Mouse (Mus musculus) limb, embryonic 12.5 days (tissue): ENCODE measurements around the gene Lmbrd1. TPM values are rescaled to one million over a fixed set of nuclear protein-coding genes. Genes with fewer than 3 reads are reported as not detected.
"Not testable (repeated sequence)": the region's sequence is repeated elsewhere in the genome, so short reads cannot be mapped to it uniquely, and the experiment has no call there.

ENCODE experiments used
- ATAC-seq: fragments of 200-750 bp; cut with Nextera tagmentation; 2 replicates; pipeline ENCODE4 v1.8.0; 2017; ENCODE audit warnings: low read depth, moderate TSS enrichment; ENCODE audit not compliant: insufficient number of reproducible peaks, insufficient read depth, low FRiP score, low TSS enrichment
- H3K27ac ChIP-seq: fragments of 300-500 bp; sonication (generic); 2 replicates; pipeline ENCODE4 v1.5.1; 2016; ENCODE audit warnings: mild to moderate bottlenecking, moderate library complexity
- H3K27me3 ChIP-seq: fragments of 300-500 bp; sonication (generic); 2 replicates; pipeline ENCODE4 v1.6.1; 2016; ENCODE audit warnings: mild to moderate bottlenecking, moderate library complexity
- H3K36me3 ChIP-seq: fragments of 300-500 bp; sonication (generic); 2 replicates; pipeline ENCODE4 v1.6.1; 2016; ENCODE audit warnings: mild to moderate bottlenecking, moderate library complexity
- H3K4me1 ChIP-seq: fragments of 300-500 bp; sonication (generic); replicated peaks from 2 replicates; pipeline ENCODE4 v1.6.1; 2016
- H3K4me2 ChIP-seq: fragments of 300-500 bp; sonication (generic); 2 replicates; pipeline ENCODE4 v1.6.1; 2016; ENCODE audit warnings: mild to moderate bottlenecking, moderate library complexity
- H3K4me3 ChIP-seq: fragments of 300-500 bp; sonication (generic); replicated peaks from 2 replicates; pipeline ENCODE4 v1.5.1; 2016; ENCODE audit warnings: mild to moderate bottlenecking
- H3K9ac ChIP-seq: fragments of 300-500 bp; sonication (generic); replicated peaks from 2 replicates; pipeline ENCODE4 v1.6.1; 2016; ENCODE audit warnings: mild to moderate bottlenecking, moderate library complexity
- H3K9me3 ChIP-seq: fragments of 300-500 bp; sonication (generic); 2 replicates; pipeline ENCODE4 v1.6.1; 2016; ENCODE audit warnings: mild to moderate bottlenecking, moderate library complexity
- WGBS: fragments of 180-500 bp; shearing (Covaris S2); methylation state at CpG from one replicate; pipeline ENCODE4 v1.1.7; 2016; 5-methylcytosine and 5-hydroxymethylcytosine counted together
- polyA plus RNA-seq: library from polyadenylated mRNA; unstranded; fragments of >200 nt; fragmentation: Nextera tagmentation; extraction: Ambion mirVana; gene quantifications from 2 replicates; pipeline ENCODE4 v1.2.1, GENCODE M21; 2016

The Lmbrd1 gene
- 25.2 and 31.3 TPM in 2 replicates for polyA plus RNA-seq

GRCm38 (mm10) chr1:24678205-24678917 is at the start of gene Lmbrd1:
Gene Lmbrd1, plus strand, starts transcription at chr1:24678630.
- Histone ChIP-seq H3K36me3 (no peaks in the 10 kb centered on the region), H3K27ac (peak within 1 kb of the TSS; percentile 59; the same call in 1 of the 2 replicates), H3K9ac (peak within 1 kb of the TSS; percentile 79), H3K9me3 (no peaks in the 10 kb centered on the region), H3K4me2 (peak within 1 kb of the TSS; percentile 65), H3K4me1 (0 out of 2 replicates have a peak, but pooled peaks cover 6% of the 10 kb centered on the region), H3K27me3 (no peaks in the 10 kb centered on the region), H3K4me3 (peak within 1 kb of the TSS; percentile 71)
- ATAC-seq = peak; percentile 90
- WGBS = 2% methylated on average over 49 of the region's 54 CpGs

GRCm38 (mm10) chr1:24633553-24634132 is 44.8 kb upstream of the Lmbrd1 start:
- ATAC-seq = no peak
- Histone ChIP-seq H3K36me3 (no peaks in the 10 kb centered on the region), H3K4me3 (no peak overlapping the region), H3K4me1 (no peaks in the 10 kb centered on the region), H3K4me2 (peak overlapping the region; percentile 13; the same call in 1 of the 2 replicates), H3K27me3 (no peaks in the 10 kb centered on the region), H3K9ac (no peak overlapping the region), H3K27ac (no peak overlapping the region), H3K9me3 (no peaks in the 10 kb centered on the region)
- whole genome bisulfite sequencing = 35% methylated on average over 14 of the region's 14 CpGs

GRCm38 (mm10) chr1:24650100-24650499 is 28.3 kb upstream of the Lmbrd1 start:
- Histone ChIP-seq H3K36me3 (no peaks in the 10 kb centered on the region), H3K4me1 (no peaks in the 10 kb centered on the region), H3K27me3 (no peaks in the 10 kb centered on the region), H3K27ac (no peak overlapping the region), H3K4me3 (no peak overlapping the region), H3K9me3 (no peaks in the 10 kb centered on the region), H3K9ac (no peak overlapping the region), H3K4me2 (no peak overlapping the region)
- ATAC-seq = no peak
- 45% methylated on average over 2 of the region's 2 CpGs for WGBS

- H3K4me3 ChIP-seq = no peak overlapping the region
- 74% methylated on average over 1 of the region's 1 CpGs for WGBS
- no peaks in the 10 kb centered on the region for H3K4me1 ChIP-seq
- no peak overlapping the region for H3K9ac ChIP-seq
- no peaks in the 10 kb centered on the region for H3K36me3 ChIP-seq
- no peak overlapping the region for H3K27ac ChIP-seq
- no peaks in the 10 kb centered on the region for H3K27me3 ChIP-seq
- peaks cover 3% of the 10 kb centered on the region; the same call in 1 of the 2 replicates for H3K9me3 ChIP-seq
- no peak for ATAC-seq
- no peak overlapping the region for H3K4me2 ChIP-seq
These were observed 18.5 kb upstream of the Lmbrd1 start for GRCm38 (mm10) chr1:24659914-24660313.

- not testable (repeated sequence) for H3K9ac ChIP-seq, H3K4me1 ChIP-seq, ATAC-seq, H3K9me3 ChIP-seq, H3K4me3 ChIP-seq, H3K4me2 ChIP-seq, H3K27ac ChIP-seq, H3K27me3 ChIP-seq, H3K36me3 ChIP-seq
These were observed 17.8 kb upstream of the Lmbrd1 start for GRCm38 (mm10) chr1:24660662-24661061.

- WGBS = 87% methylated on average over 3 of the region's 3 CpGs
- ATAC-seq = no peak
These were observed 16.9 kb upstream of the Lmbrd1 start for GRCm38 (mm10) chr1:24661551-24661950.

GRCm38 (mm10) chr1:24664158-24664557 is 14.3 kb upstream of the Lmbrd1 start:
- no peaks in the 10 kb centered on the region for H3K36me3 ChIP-seq
- peaks cover 3% of the 10 kb centered on the region; the same call in 1 of the 2 replicates for H3K9me3 ChIP-seq
- no peaks in the 10 kb centered on the region for H3K4me1 ChIP-seq
- no peak overlapping the region for H3K4me3 ChIP-seq
- H3K27ac ChIP-seq = no peak overlapping the region
- no peak for ATAC-seq
- H3K9ac ChIP-seq = no peak overlapping the region
- H3K27me3 ChIP-seq = no peaks in the 10 kb centered on the region
- H3K4me2 ChIP-seq = no peak overlapping the region

More at GRCm38 (mm10) chr1:24661551-24661950, 16.9 kb upstream of the Lmbrd1 start:
- peaks cover 3% of the 10 kb centered on the region; the same call in 1 of the 2 replicates for H3K9me3 ChIP-seq
- H3K36me3 ChIP-seq = no peaks in the 10 kb centered on the region
- H3K4me2 ChIP-seq = no peak overlapping the region
- no peak overlapping the region for H3K27ac ChIP-seq
- H3K4me3 ChIP-seq = no peak overlapping the region
- no peaks in the 10 kb centered on the region for H3K27me3 ChIP-seq
- H3K9ac ChIP-seq = no peak overlapping the region
- no peaks in the 10 kb centered on the region for H3K4me1 ChIP-seq

GRCm38 (mm10) chr1:24673231-24673630 is 5.2 kb upstream of the Lmbrd1 start:
- no peak overlapping the region for H3K4me3 ChIP-seq
- H3K4me2 ChIP-seq = no peak overlapping the region
- 74% methylated on average over 3 of the region's 3 CpGs for WGBS
- ATAC-seq = no peak
- H3K9ac ChIP-seq = no peak overlapping the region
- H3K4me1 ChIP-seq = no peaks in the 10 kb centered on the region
- H3K9me3 ChIP-seq = no peaks in the 10 kb centered on the region
- no peak overlapping the region for H3K27ac ChIP-seq
- H3K36me3 ChIP-seq = no peaks in the 10 kb centered on the region
- no peaks in the 10 kb centered on the region for H3K27me3 ChIP-seq

- peak overlapping the region; percentile 71 for H3K4me3 ChIP-seq
- no peaks in the 10 kb centered on the region for H3K9me3 ChIP-seq
- 86% methylated on average over 9 of the region's 9 CpGs for WGBS
These were observed 724 bp upstream of the Lmbrd1 start for GRCm38 (mm10) chr1:24677706-24678105.

GRCm38 (mm10) chr1:24679071-24679470 is 641 bp downstream of the Lmbrd1 start:
- Histone ChIP-seq H3K27me3 (no peaks in the 10 kb centered on the region), H3K27ac (peak overlapping the region; percentile 59; the same call in 1 of the 2 replicates), H3K4me2 (peak overlapping the region; percentile 65), H3K4me1 (0 out of 2 replicates have a peak, but pooled peaks cover 6% of the 10 kb centered on the region), H3K36me3 (no peaks in the 10 kb centered on the region), H3K9me3 (no peaks in the 10 kb centered on the region), H3K9ac (peak overlapping the region; percentile 79), H3K4me3 (peak overlapping the region; percentile 71)
- 5% methylated on average over 13 of the region's 13 CpGs for WGBS
- 0 out of 2 replicates have a peak, but pooled peaks have one; percentile 0 for ATAC-seq

More at GRCm38 (mm10) chr1:24677706-24678105, 724 bp upstream of the Lmbrd1 start:
- Histone ChIP-seq H3K27ac (no peak overlapping the region), H3K36me3 (no peaks in the 10 kb centered on the region), H3K4me2 (peak overlapping the region; percentile 65), H3K9ac (no peak overlapping the region), H3K4me1 (0 out of 2 replicates have a peak, but pooled peaks cover 6% of the 10 kb centered on the region), H3K27me3 (no peaks in the 10 kb centered on the region)
- ATAC-seq = peak; percentile 12; the same call in 1 of the 2 replicates

GRCm38 (mm10) chr1:24680991-24681390 is 2.6 kb downstream of the Lmbrd1 start:
- no peaks in the 10 kb centered on the region for H3K9me3 ChIP-seq
- no peak overlapping the region for H3K9ac ChIP-seq
- 93% methylated on average over 3 of the region's 3 CpGs for WGBS
- H3K27me3 ChIP-seq = no peaks in the 10 kb centered on the region
- H3K4me1 ChIP-seq = 0 out of 2 replicates have a peak, but pooled peaks cover 6% of the 10 kb centered on the region
- H3K27ac ChIP-seq = no peak overlapping the region
- H3K4me3 ChIP-seq = no peak overlapping the region
- H3K4me2 ChIP-seq = no peak overlapping the region
- no peak for ATAC-seq
- H3K36me3 ChIP-seq = peaks cover 7% of the 10 kb centered on the region; the same call in 1 of the 2 replicates
